Mouse (Mus musculus) MEL (cell line): ENCODE results near the gene Ssh2.

Experiments used
- CHD2 ChIP-seq: IDR thresholded peaks from 2 replicates; pipeline ENCODE4 v1.6.1; 2011; ENCODE audit warnings: low read length, improper control_type of control experiment
- CTCF ChIP-seq, 3 experiments: IDR thresholded peaks in 2 of 3; conservative IDR thresholded peaks in 1 of 3; 2 replicates each; pipeline ENCODE4 v1.5.1; 2011 to 2012; ENCODE audit warnings: low read length in 3 of 3, low read depth in 2 of 3, mild to moderate bottlenecking in 2 of 3, improper control_type of control experiment in 1 of 3, inconsistent platforms in 1 of 3, mixed read lengths in 1 of 3, moderate library complexity in 1 of 3; ENCODE audit not compliant: control insufficient read depth in 1 of 3, insufficient read depth in 1 of 3, poor library complexity in 1 of 3, severe bottlenecking in 1 of 3
- EP300 ChIP-seq, 2 experiments: IDR thresholded peaks; 2 replicates each; pipeline ENCODE4 v1.6.1; 2011; ENCODE audit warnings: improper control_type of control experiment in 2 of 2, low read length in 2 of 2, low read depth in 1 of 2, mild to moderate bottlenecking in 1 of 2
- GABPA ChIP-seq: IDR thresholded peaks from 2 replicates; pipeline ENCODE4 v1.6.1; 2012; ENCODE audit warnings: low read depth, mild to moderate bottlenecking, inconsistent platforms, low read length, improper control_type of control experiment, moderate library complexity
- GATA1 ChIP-seq: IDR thresholded peaks from 2 replicates; pipeline ENCODE4 v1.6.1; 2011; ENCODE audit warnings: low read depth, low read length, improper control_type of control experiment
- MXI1 ChIP-seq: IDR thresholded peaks from 2 replicates; pipeline ENCODE4 v1.6.1; 2011; ENCODE audit warnings: mild to moderate bottlenecking, low read depth, low read length, improper control_type of control experiment
- POLR2A ChIP-seq, 2 experiments: IDR thresholded peaks; 2 replicates each; pipeline ENCODE4 v1.6.1; 2011 to 2012; ENCODE audit warnings: low read length in 2 of 2, mild to moderate bottlenecking in 2 of 2, control low read depth in 1 of 2, improper control_type of control experiment in 1 of 2, low read depth in 1 of 2, moderate library complexity in 1 of 2; ENCODE audit not compliant: control insufficient read depth in 1 of 2, insufficient read depth in 1 of 2, poor library complexity in 1 of 2
- TBP ChIP-seq: IDR thresholded peaks from 2 replicates; pipeline ENCODE4 v1.8.0; 2011; ENCODE audit warnings: low read depth, low read length, improper control_type of control experiment
- TCF12 ChIP-seq: IDR thresholded peaks from 2 replicates; pipeline ENCODE4 v1.6.1; 2014; ENCODE audit warnings: low read depth, mild to moderate bottlenecking, inconsistent platforms, low read length, improper control_type of control experiment, moderate library complexity
- USF1 ChIP-seq: IDR thresholded peaks from 2 replicates; pipeline ENCODE4 v1.6.1; 2014; ENCODE audit warnings: low read depth, mild to moderate bottlenecking, inconsistent platforms, low read length, improper control_type of control experiment, moderate library complexity
- ZMIZ1 ChIP-seq: IDR thresholded peaks from 2 replicates; pipeline ENCODE4 v1.6.1; 2012; ENCODE audit warnings: low read depth, mild to moderate bottlenecking, inconsistent platforms, low read length, improper control_type of control experiment, moderate library complexity

DNA sequence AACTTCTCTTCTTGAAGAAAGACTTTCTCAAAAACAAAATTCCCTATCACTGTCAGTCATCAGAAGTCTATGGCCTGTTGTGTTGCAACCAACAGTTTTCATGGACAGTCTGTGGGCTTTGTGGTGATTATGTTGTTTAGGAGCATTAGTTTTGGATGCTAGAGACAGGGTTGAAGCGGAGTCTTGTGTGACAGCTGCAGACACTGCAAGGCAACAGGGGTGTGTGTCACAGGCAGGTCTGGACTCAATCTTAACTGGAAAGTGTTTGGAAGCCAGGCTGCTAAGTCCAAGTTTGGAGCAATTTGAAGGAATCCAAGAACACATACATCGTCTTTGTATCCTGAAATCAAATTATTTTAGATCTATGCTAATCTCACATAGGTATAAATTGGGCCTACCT, 162.5 kb downstream of the Ssh2 start:
- no peak for TF ChIP-seq POLR2A (IDR thresholded peaks at IDR 0.05; ENCODE audit: control insufficient read depth in 1 of 2, insufficient read depth in 1 of 2, low read depth in 1 of 2, low read length in 2 of 2, poor library complexity in 1 of 2)
- TF ChIP-seq CTCF (IDR thresholded peaks at IDR 0.05 in 2 of 3, conservative IDR thresholded peaks at IDR 0.05 in 1 of 3; ENCODE audit: control insufficient read depth in 1 of 3, insufficient read depth in 1 of 3, low read depth in 2 of 3, low read length in 3 of 3, poor library complexity in 1 of 3, severe bottlenecking in 1 of 3), result no peak
- TF ChIP-seq EP300 (IDR thresholded peaks at IDR 0.05; ENCODE audit: low read depth in 1 of 2, low read length in 2 of 2), result no peak
- TF ChIP-seq MXI1, result no peak
- no peak for TF ChIP-seq GABPA
- TF ChIP-seq TCF12, result no peak
- TF ChIP-seq USF1, result no peak
- no peak for TF ChIP-seq TBP
- no peak for TF ChIP-seq GATA1
- TF ChIP-seq ZMIZ1, result no peak
- TF ChIP-seq CHD2, result no peak
